Mouse (Mus musculus): ENCODE measurements around the gene Dnase1l2.
"Not testable (repeated sequence)": the region's sequence is repeated elsewhere in the genome, so short reads cannot be mapped to it uniquely, and the experiment has no call there.

Dnase1l2 gene

GRCm38 (mm10) chr17:24470701-24471527 lies 28.0 kb upstream of the Dnase1l2 start:
- peak; percentile 48 for DNase-seq

- peak; percentile 98 for DNase-seq
Measured at GRCm38 (mm10) chr17:24469910-24470602, 27.2 kb upstream of the Dnase1l2 start, which contains the start of the genes E4f1 and Pgp. TSS of gene E4f1 (minus strand) at chr17:24470313. TSS of gene Pgp (plus strand) at chr17:24470392.

- no peak for DNase-seq
Measured at GRCm38 (mm10) chr17:24469336-24469909, 26.5 kb upstream of the Dnase1l2 start.

- DNase-seq = no peak
Measured at GRCm38 (mm10) chr17:24468636-24469246, 25.8 kb upstream of the Dnase1l2 start.

GRCm38 (mm10) chr17:24463374-24464133 lies 20.6 kb upstream of the Dnase1l2 start:
- no peak for DNase-seq

GRCm38 (mm10) chr17:24462932-24463331 lies 20.0 kb upstream of the Dnase1l2 start:
- no peak for DNase-seq

- peak; percentile 55 for DNase-seq
Measured at GRCm38 (mm10) chr17:24461580-24461979, 18.7 kb upstream of the Dnase1l2 start.

GRCm38 (mm10) chr17:24455523-24456206 lies 12.8 kb upstream of the Dnase1l2 start:
- not testable (repeated sequence) for DNase-seq

GRCm38 (mm10) chr17:24454756-24455522 lies 12.0 kb upstream of the Dnase1l2 start:
- peak; percentile 100 for DNase-seq

GRCm38 (mm10) chr17:24454218-24454755 lies 11.4 kb upstream of the Dnase1l2 start:
- no peak for DNase-seq

GRCm38 (mm10) chr17:24453372-24453771 lies 10.5 kb upstream of the Dnase1l2 start:
- no peak for DNase-seq

GRCm38 (mm10) chr17:24451220-24451619 lies 8.3 kb upstream of the Dnase1l2 start:
- DNase-seq = no peak

GRCm38 (mm10) chr17:24449507-24449906 lies 6.6 kb upstream of the Dnase1l2 start:
- DNase-seq = no peak

GRCm38 (mm10) chr17:24446590-24446989 lies 3.7 kb upstream of the Dnase1l2 start:
- no peak for DNase-seq

- DNase-seq = no peak
Measured at GRCm38 (mm10) chr17:24443409-24443808, 504 bp upstream of the Dnase1l2 start.

GRCm38 (mm10) chr17:24442107-24442506 lies 798 bp downstream of the Dnase1l2 start:
- no peak for DNase-seq

GRCm38 (mm10) chr17:24441148-24441547 lies 1.8 kb downstream of the Dnase1l2 start:
- DNase-seq = no peak

GRCm38 (mm10) chr17:24440377-24440776 lies 2.5 kb downstream of the Dnase1l2 start:
- no peak for DNase-seq

- peak; percentile 55 for DNase-seq
Measured at GRCm38 (mm10) chr17:24437016-24437415, 5.9 kb downstream of the Dnase1l2 start.

- DNase-seq = no peak
Measured at GRCm38 (mm10) chr17:24429201-24429983, 13.5 kb downstream of the Dnase1l2 start.

Data from lung, postnatal 10 days (tissue).